Mouse (Mus musculus) small intestine, adult 2 months (tissue): ENCODE data around the gene Clk1.

Experiments
- CTCF ChIP-seq: fragments of 200-500 bp; IDR thresholded peaks from 2 replicates; pipeline ENCODE4 v1.5.1; 2012; ENCODE audit warnings: low read depth, mild to moderate bottlenecking, control low read depth, inconsistent platforms, low read length, moderate library complexity, mixed read lengths; ENCODE audit not compliant: insufficient replicate concordance, insufficient read length; ENCODE audit errors: extremely low read depth
- POLR2A ChIP-seq: fragments of 200-500 bp; IDR thresholded peaks from 2 replicates; pipeline ENCODE4 v1.6.1; 2012; ENCODE audit warnings: low read depth, mild to moderate bottlenecking, control low read depth, inconsistent platforms, low read length, moderate library complexity

DNA sequence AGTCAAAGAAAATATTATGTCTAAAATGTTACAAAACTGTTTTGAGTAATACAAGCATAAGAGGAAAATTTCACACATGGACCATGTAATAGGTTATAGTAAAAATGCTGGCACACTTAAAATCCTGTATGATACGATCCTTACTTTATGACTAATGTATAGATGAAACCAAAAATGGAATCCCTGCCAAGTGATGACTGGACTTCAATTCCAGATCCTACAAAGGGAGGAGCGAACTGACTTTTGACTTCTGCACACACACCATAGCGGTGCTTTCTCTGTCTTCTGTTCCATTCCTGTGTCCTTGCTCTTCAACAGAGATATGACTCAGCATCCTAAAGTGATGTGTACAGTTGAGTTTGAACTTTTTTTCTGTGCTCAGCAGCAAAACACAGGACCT is 36.7 kb upstream of the Clk1 start:
- TF ChIP-seq POLR2A (no peak), CTCF (no peak)
